Mouse (Mus musculus) E14TG2a.4 (cell line): ENCODE data around the gene Kl.

Source experiments
- CTCF ChIP-seq: conservative IDR thresholded peaks from 2 replicates; pipeline ENCODE4 v1.5.1; 2014; ENCODE audit warnings: low read length
- POU5F1 ChIP-seq: IDR thresholded peaks from 2 replicates; pipeline ENCODE4 v1.6.1; 2014; ENCODE audit warnings: low read length, borderline replicate concordance

GRCm38 (mm10) chr5:151028906-151029305, 76.5 kb downstream of the Kl start:
- no peak for TF ChIP-seq CTCF
- no peak for TF ChIP-seq POU5F1
